Mouse (Mus musculus): ENCODE results near the gene Hist1h3c. TPM values are rescaled to one million over a fixed set of nuclear protein-coding genes. Genes with fewer than 3 reads are reported as not detected.
"Not testable (repeated sequence)": the region's sequence is repeated elsewhere in the genome, so short reads cannot be mapped to it uniquely, and the experiment has no call there.

The Hist1h3c gene
- polyA plus RNA-seq, 1 experiment = 2.5 TPM

- Histone ChIP-seq H3K27me3 (ENCODE audit: control insufficient read depth, insufficient read depth, insufficient read length) (no peaks in the 10 kb centered on the region), H3K4me2 (ENCODE audit: low read depth) (no peak overlapping the region), H3K79me2 (ENCODE audit: control insufficient read depth, insufficient read depth) (no peaks in the 10 kb centered on the region), H3ac (ENCODE audit: control insufficient read depth, insufficient read length) (no peak overlapping the region), H3K4me3 (no peak overlapping the region), H3K36me3 (ENCODE audit: control insufficient read depth, insufficient read depth) (no peaks in the 10 kb centered on the region)
- no peak for TF ChIP-seq POLR2AphosphoS2 (IDR thresholded peaks at IDR 0.05; ENCODE audit: insufficient read length, low read depth)
These were observed 27.3 kb upstream of the Hist1h3c start for GRCm38 (mm10) chr13:23772561-23773313.

GRCm38 (mm10) chr13:23769613-23770012 is 24.2 kb upstream of the Hist1h3c start, which contains the start of gene Trim38:
Gene Trim38 (plus strand): TSS chr13:23769913.
- H3K79me2 ChIP-seq (ENCODE audit: control insufficient read depth, insufficient read depth); H3K36me3 ChIP-seq (ENCODE audit: control insufficient read depth, insufficient read depth); H3ac ChIP-seq (ENCODE audit: control insufficient read depth, insufficient read length); H3K27me3 ChIP-seq (ENCODE audit: control insufficient read depth, insufficient read depth, insufficient read length); H3K4me2 ChIP-seq (ENCODE audit: low read depth); H3K4me3 ChIP-seq: not testable (repeated sequence)

- TF ChIP-seq TCF3 (IDR thresholded peaks at IDR 0.05; ENCODE audit: insufficient read length, low read depth) (no peak), MAX (IDR thresholded peaks at IDR 0.05; ENCODE audit: low read depth) (no peak), SRF (IDR thresholded peaks at IDR 0.05; ENCODE audit: control insufficient read depth, insufficient read length, low read depth) (no peak), MYOG (IDR thresholded peaks at IDR 0.05; ENCODE audit: control insufficient read depth in 1 of 3, insufficient read depth in 1 of 3, insufficient read length in 2 of 3, low read depth in 2 of 3) (no peak), E2F4 (IDR thresholded peaks at IDR 0.05; ENCODE audit: insufficient read depth) (no peak), REST (IDR thresholded peaks at IDR 0.05; ENCODE audit: insufficient read depth, insufficient read length) (no peak), USF1 (IDR thresholded peaks at IDR 0.05; ENCODE audit: low read depth) (no peak), TCF12 (IDR thresholded peaks at IDR 0.05; ENCODE audit: insufficient read depth, poor library complexity, severe bottlenecking) (no peak), POLR2AphosphoS2 (IDR thresholded peaks at IDR 0.05; ENCODE audit: insufficient read length, low read depth) (no peak)
- Histone ChIP-seq H3ac (ENCODE audit: control insufficient read depth, insufficient read length) (no peak overlapping the region), H3K27me3 (ENCODE audit: control insufficient read depth, insufficient read depth, insufficient read length) (no peaks in the 10 kb centered on the region), H3K79me2 (ENCODE audit: control insufficient read depth, insufficient read depth) (no peaks in the 10 kb centered on the region), H3K36me3 (ENCODE audit: control insufficient read depth, insufficient read depth) (no peaks in the 10 kb centered on the region), H3K4me3 (no peak overlapping the region), H3K4me2 (ENCODE audit: low read depth) (no peak overlapping the region)
These were observed 23.5 kb upstream of the Hist1h3c start for GRCm38 (mm10) chr13:23768834-23769397.

- H3K4me2 ChIP-seq (ENCODE audit: low read depth) = no peak overlapping the region
- no peak for TF ChIP-seq REST (IDR thresholded peaks at IDR 0.05; ENCODE audit: insufficient read depth, insufficient read length)
- no peak for TF ChIP-seq USF1 (IDR thresholded peaks at IDR 0.05; ENCODE audit: low read depth)
- no peak for TF ChIP-seq POLR2A (IDR thresholded peaks at IDR 0.05; ENCODE audit: insufficient read length, low read depth)
- no peak for TF ChIP-seq MYOD1 (IDR thresholded peaks at IDR 0.05; ENCODE audit: control insufficient read depth in 1 of 3, insufficient read length in 2 of 3, low read depth in 2 of 3)
- no peak for TF ChIP-seq MAX (IDR thresholded peaks at IDR 0.05; ENCODE audit: low read depth)
- TF ChIP-seq TCF3 (IDR thresholded peaks at IDR 0.05; ENCODE audit: insufficient read length, low read depth) = no peak
- TF ChIP-seq TCF12 (IDR thresholded peaks at IDR 0.05; ENCODE audit: insufficient read depth, poor library complexity, severe bottlenecking) = no peak
- TF ChIP-seq CEBPB (IDR thresholded peaks at IDR 0.05; ENCODE audit: insufficient read depth, poor library complexity, severe bottlenecking) = no peak
- TF ChIP-seq SRF (IDR thresholded peaks at IDR 0.05; ENCODE audit: control insufficient read depth, insufficient read length, low read depth) = no peak
- no peak for TF ChIP-seq MYOG (IDR thresholded peaks at IDR 0.05; ENCODE audit: control insufficient read depth in 1 of 3, insufficient read depth in 1 of 3, insufficient read length in 2 of 3, low read depth in 2 of 3)
- no peak for TF ChIP-seq POLR2AphosphoS2 (IDR thresholded peaks at IDR 0.05; ENCODE audit: insufficient read length, low read depth)
- TF ChIP-seq E2F4 (IDR thresholded peaks at IDR 0.05; ENCODE audit: insufficient read depth) = no peak
- H3K79me2 ChIP-seq (ENCODE audit: control insufficient read depth, insufficient read depth) = no peaks in the 10 kb centered on the region
- H3K4me3 ChIP-seq = no peak overlapping the region
- no peaks in the 10 kb centered on the region for H3K27me3 ChIP-seq (ENCODE audit: control insufficient read depth, insufficient read depth, insufficient read length)
- no peaks in the 10 kb centered on the region for H3K36me3 ChIP-seq (ENCODE audit: control insufficient read depth, insufficient read depth)
- H3ac ChIP-seq (ENCODE audit: control insufficient read depth, insufficient read length) = no peak overlapping the region
These were observed 21.4 kb upstream of the Hist1h3c start for GRCm38 (mm10) chr13:23766772-23767171.

- H3K79me2 ChIP-seq (ENCODE audit: control insufficient read depth, insufficient read depth) = no peaks in the 10 kb centered on the region
- H3K36me3 ChIP-seq (ENCODE audit: control insufficient read depth, insufficient read depth) = no peaks in the 10 kb centered on the region
- H3K4me2 ChIP-seq (ENCODE audit: low read depth) = no peak overlapping the region
- no peak overlapping the region for H3ac ChIP-seq (ENCODE audit: control insufficient read depth, insufficient read length)
- TF ChIP-seq TCF3 (IDR thresholded peaks at IDR 0.05; ENCODE audit: insufficient read length, low read depth) (no peak), POLR2A (IDR thresholded peaks at IDR 0.05; ENCODE audit: insufficient read length, low read depth) (no peak), E2F4 (IDR thresholded peaks at IDR 0.05; ENCODE audit: insufficient read depth) (no peak), CEBPB (IDR thresholded peaks at IDR 0.05; ENCODE audit: insufficient read depth, poor library complexity, severe bottlenecking) (no peak), MYOD1 (IDR thresholded peaks at IDR 0.05; ENCODE audit: control insufficient read depth in 1 of 3, insufficient read length in 2 of 3, low read depth in 2 of 3) (no peak), REST (IDR thresholded peaks at IDR 0.05; ENCODE audit: insufficient read depth, insufficient read length) (no peak), SRF (IDR thresholded peaks at IDR 0.05; ENCODE audit: control insufficient read depth, insufficient read length, low read depth) (no peak), MAX (IDR thresholded peaks at IDR 0.05; ENCODE audit: low read depth) (no peak), TCF12 (IDR thresholded peaks at IDR 0.05; ENCODE audit: insufficient read depth, poor library complexity, severe bottlenecking) (no peak), POLR2AphosphoS2 (IDR thresholded peaks at IDR 0.05; ENCODE audit: insufficient read length, low read depth) (no peak), MYOG (IDR thresholded peaks at IDR 0.05; ENCODE audit: control insufficient read depth in 1 of 3, insufficient read depth in 1 of 3, insufficient read length in 2 of 3, low read depth in 2 of 3) (no peak), USF1 (IDR thresholded peaks at IDR 0.05; ENCODE audit: low read depth) (no peak)
- peak overlapping the region; percentile 29 for H3K4me3 ChIP-seq
- H3K27me3 ChIP-seq (ENCODE audit: control insufficient read depth, insufficient read depth, insufficient read length) = no peaks in the 10 kb centered on the region
These were observed 19.7 kb upstream of the Hist1h3c start for GRCm38 (mm10) chr13:23765172-23765513.

All from myocyte (in vitro differentiated cells).